Mouse (Mus musculus) thymus, adult 2 months (tissue): ENCODE data around the gene Lpar3.

Source experiments
- CTCF ChIP-seq: fragments of 200-500 bp; IDR thresholded peaks from 2 replicates; pipeline ENCODE4 v1.5.1; 2012; ENCODE audit warnings: mild to moderate bottlenecking, control low read depth, low read length, moderate library complexity, borderline replicate concordance; ENCODE audit not compliant: control insufficient read depth, poor library complexity, insufficient read depth; ENCODE audit errors: extremely low read depth
- POLR2A ChIP-seq: fragments of 200-500 bp; IDR thresholded peaks from 2 replicates; pipeline ENCODE4 v1.6.1; 2012; ENCODE audit warnings: mild to moderate bottlenecking, low read length, control low read depth, moderate library complexity; ENCODE audit not compliant: control insufficient read depth, poor library complexity, insufficient read depth; ENCODE audit errors: extremely low read depth

DNA sequence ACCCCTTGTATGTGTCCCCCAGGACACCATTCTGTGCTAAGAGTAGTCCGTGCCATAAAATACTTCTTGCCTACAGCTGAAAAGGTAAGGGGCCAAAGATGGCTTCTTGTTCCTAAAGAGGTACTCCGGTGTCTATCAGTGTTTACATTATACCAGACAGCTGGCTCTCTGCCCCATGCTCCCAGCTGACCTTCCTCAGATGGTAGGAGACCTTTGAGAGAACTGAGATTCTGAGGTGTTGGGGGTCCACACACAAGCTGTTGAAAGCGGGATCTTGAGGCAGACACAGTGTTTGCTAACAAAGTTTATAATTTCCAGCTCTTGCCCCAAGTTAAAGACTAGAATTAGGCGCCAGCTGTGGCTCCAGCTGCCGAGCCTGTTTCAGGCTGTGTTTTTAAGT is 53.7 kb downstream of the Lpar3 start:
- TF ChIP-seq CTCF, result no peak
- no peak for TF ChIP-seq POLR2A
